Mouse (Mus musculus): ENCODE results near the gene Heatr6.

The Heatr6 gene

GRCm38 (mm10) chr11:83753581-83754181 is at the start of gene Heatr6:
Gene Heatr6 (plus strand): TSS chr11:83753696.
- DNase-seq (ENCODE audit: low read depth, low spot score), result peak; percentile 94

GRCm38 (mm10) chr11:83703705-83704104 is 49.8 kb upstream of the Heatr6 start, which contains the start of gene Wfdc17:
Gene Wfdc17 (plus strand): TSS chr11:83703991.
- DNase-seq (ENCODE audit: low read depth, low spot score), result peak; percentile 33

- no peak for DNase-seq (ENCODE audit: low read depth, low spot score)
Measured at GRCm38 (mm10) chr11:83708715-83709114, 44.8 kb upstream of the Heatr6 start, which contains the start of gene Wfdc18. Gene Wfdc18 (plus strand): TSS chr11:83709015.

GRCm38 (mm10) chr11:83709683-83710082 is 43.8 kb upstream of the Heatr6 start:
- DNase-seq (ENCODE audit: low read depth, low spot score), result no peak

- no peak for DNase-seq (ENCODE audit: low read depth, low spot score)
Measured at GRCm38 (mm10) chr11:83712671-83713070, 40.8 kb upstream of the Heatr6 start.

- DNase-seq (ENCODE audit: low read depth, low spot score), result peak; percentile 44
Measured at GRCm38 (mm10) chr11:83713925-83714324, 39.6 kb upstream of the Heatr6 start.

- DNase-seq (ENCODE audit: low read depth, low spot score), result no peak
Measured at GRCm38 (mm10) chr11:83717042-83717665, 36.3 kb upstream of the Heatr6 start.

- no peak for DNase-seq (ENCODE audit: low read depth, low spot score)
Measured at GRCm38 (mm10) chr11:83720766-83721165, 32.7 kb upstream of the Heatr6 start.

GRCm38 (mm10) chr11:83728757-83729432 is 24.6 kb upstream of the Heatr6 start:
- peak; percentile 33 for DNase-seq (ENCODE audit: low read depth, low spot score)

GRCm38 (mm10) chr11:83731116-83731515 is 22.4 kb upstream of the Heatr6 start:
- no peak for DNase-seq (ENCODE audit: low read depth, low spot score)

- DNase-seq (ENCODE audit: low read depth, low spot score), result peak; percentile 75
Measured at GRCm38 (mm10) chr11:83733071-83733640, 20.3 kb upstream of the Heatr6 start.

- no peak for DNase-seq (ENCODE audit: low read depth, low spot score)
Measured at GRCm38 (mm10) chr11:83734215-83734614, 19.3 kb upstream of the Heatr6 start.

- DNase-seq (ENCODE audit: low read depth, low spot score), result no peak
Measured at GRCm38 (mm10) chr11:83735881-83736280, 17.6 kb upstream of the Heatr6 start.

- peak; percentile 87 for DNase-seq (ENCODE audit: low read depth, low spot score)
Measured at GRCm38 (mm10) chr11:83737109-83737558, 16.4 kb upstream of the Heatr6 start.

- peak; percentile 75 for DNase-seq (ENCODE audit: low read depth, low spot score)
Measured at GRCm38 (mm10) chr11:83739241-83739640, 14.3 kb upstream of the Heatr6 start.

GRCm38 (mm10) chr11:83740443-83740991 is 13.0 kb upstream of the Heatr6 start:
- DNase-seq (ENCODE audit: low read depth, low spot score), result no peak

- no peak for DNase-seq (ENCODE audit: low read depth, low spot score)
Measured at GRCm38 (mm10) chr11:83741841-83742240, 11.7 kb upstream of the Heatr6 start.

- peak; percentile 91 for DNase-seq (ENCODE audit: low read depth, low spot score)
Measured at GRCm38 (mm10) chr11:83742731-83743355, 10.7 kb upstream of the Heatr6 start.

- no peak for DNase-seq (ENCODE audit: low read depth, low spot score)
Measured at GRCm38 (mm10) chr11:83743525-83743924, 10.0 kb upstream of the Heatr6 start.

GRCm38 (mm10) chr11:83746152-83746551 is 7.3 kb upstream of the Heatr6 start:
- peak; percentile 94 for DNase-seq (ENCODE audit: low read depth, low spot score)

GRCm38 (mm10) chr11:83746681-83747080 is 6.8 kb upstream of the Heatr6 start, which contains the start of gene Wfdc21:
Gene Wfdc21 (plus strand): TSS chr11:83746940.
- DNase-seq (ENCODE audit: low read depth, low spot score), result no peak

All from A20 (cell line).